Mouse (Mus musculus): ENCODE measurements around the gene B4galt2. TPM values are rescaled to one million over a fixed set of nuclear protein-coding genes. Genes with fewer than 3 reads are reported as not detected.

B4galt2 gene
- total and polyA plus RNA-seq, 2 experiments from 2014 or later: 77.0 to 304 TPM

DNA sequence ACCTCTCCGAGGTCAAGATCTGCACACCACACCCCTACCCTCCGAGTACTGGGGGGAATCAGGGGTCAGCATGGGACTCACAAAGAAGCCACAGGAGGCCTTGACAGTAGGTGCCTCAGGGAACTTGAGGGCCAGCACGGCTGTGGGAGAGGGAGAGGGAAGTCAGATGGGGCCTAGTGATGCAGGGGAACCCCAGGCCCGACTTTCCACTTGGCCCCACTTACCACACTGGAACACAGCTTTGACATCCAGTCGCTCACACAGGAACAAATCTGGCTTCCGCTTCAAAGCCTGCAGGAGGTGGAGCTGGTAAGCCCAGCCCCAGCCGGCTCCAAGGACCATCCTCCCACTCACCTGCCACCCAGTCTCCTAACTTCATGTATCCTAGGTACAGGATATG is 12.1 kb upstream of the B4galt2 start:
- DNase-seq (ENCODE audit: low spot score) (no peak), ATAC-seq (no peak)
- no peak overlapping the region; the same call in 1 of the 2 replicates for H3K27ac ChIP-seq
- H3K36me3 ChIP-seq (ENCODE audit: insufficient read depth, low read length): peaks cover 46% of the 10 kb centered on the region
- H3K4me2 ChIP-seq (ENCODE audit: low read depth, low read length): no peak overlapping the region
- H3K9me3 ChIP-seq (ENCODE audit: low read length): no peaks in the 10 kb centered on the region
- H3K9ac ChIP-seq (replicated peaks; ENCODE audit: low read length): no peak overlapping the region
- H3K4me3 ChIP-seq (ENCODE audit: low read length): no peak overlapping the region
- H3K4me1 ChIP-seq (ENCODE audit: insufficient read depth, low read length): 0 out of 2 replicates have a peak, but pooled peaks cover 5% of the 10 kb centered on the region
- 79% methylated on average over 7 of the region's 7 CpGs for WGBS
- TF ChIP-seq CTCF (IDR thresholded peaks at IDR 0.05; ENCODE audit: low read depth): no peak
- no peaks in the 10 kb centered on the region for H3K27me3 ChIP-seq (ENCODE audit: insufficient read depth, low read length)

DNA sequence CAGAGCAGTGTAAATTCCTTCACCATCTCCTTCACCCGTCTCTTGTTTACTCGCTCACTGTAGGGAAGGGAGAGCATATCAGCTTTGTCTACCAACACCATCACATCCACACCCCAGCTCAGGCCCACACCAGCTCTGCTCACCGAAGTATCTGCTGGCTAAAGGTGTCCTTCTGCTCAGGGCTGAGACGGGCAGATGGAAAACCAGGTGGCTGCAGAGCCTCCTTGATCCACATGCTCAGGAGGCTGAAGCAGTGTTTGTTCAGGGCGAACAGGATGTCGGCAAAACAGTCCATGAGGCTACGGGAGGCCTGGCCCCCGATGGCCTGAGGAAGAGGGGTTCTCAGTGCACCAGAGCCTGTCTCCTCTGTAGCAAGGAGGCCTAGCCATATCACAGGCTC is 11.3 kb upstream of the B4galt2 start:
- H3K4me1 ChIP-seq (ENCODE audit: insufficient read depth, low read length): 0 out of 2 replicates have a peak, but pooled peaks cover 5% of the 10 kb centered on the region
- 90% methylated on average over 8 of the region's 8 CpGs for WGBS
- no peaks in the 10 kb centered on the region for H3K9me3 ChIP-seq (ENCODE audit: low read length)
- H3K9ac ChIP-seq (replicated peaks; ENCODE audit: low read length): no peak overlapping the region
- DNase-seq (ENCODE audit: low spot score): no peak
- peaks cover 45% of the 10 kb centered on the region for H3K36me3 ChIP-seq (ENCODE audit: insufficient read depth, low read length)
- no peak overlapping the region for H3K27ac ChIP-seq
- no peaks in the 10 kb centered on the region for H3K27me3 ChIP-seq (ENCODE audit: insufficient read depth, low read length)
- H3K4me3 ChIP-seq (ENCODE audit: low read length): no peak overlapping the region
- ATAC-seq: no peak
- no peak overlapping the region for H3K4me2 ChIP-seq (ENCODE audit: low read depth, low read length)
- no peak for TF ChIP-seq CTCF (IDR thresholded peaks at IDR 0.05; ENCODE audit: low read depth)

DNA sequence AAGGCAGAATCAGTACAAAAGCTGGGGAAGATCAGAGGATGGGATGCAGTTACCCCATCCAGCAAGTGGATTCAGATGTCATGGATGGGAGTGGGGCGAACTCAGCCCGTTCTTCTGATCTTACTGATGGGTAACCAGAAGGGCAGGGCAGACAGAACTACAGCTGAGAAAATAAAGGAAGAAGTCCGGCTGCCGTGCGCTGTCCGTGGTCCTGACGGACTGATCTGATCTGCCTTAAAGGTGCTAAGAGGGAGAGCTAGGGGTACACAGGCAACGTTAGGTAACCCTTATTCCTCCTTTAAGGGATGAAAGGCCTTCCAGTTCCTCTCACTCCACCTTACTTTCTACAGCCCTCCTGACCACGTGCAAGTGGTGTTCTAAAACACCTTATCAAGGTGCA is 10.1 kb upstream of the B4galt2 start:
- no peak overlapping the region for H3K27ac ChIP-seq
- no peak for DNase-seq (ENCODE audit: low spot score)
- 32% methylated on average over 9 of the region's 9 CpGs for WGBS
- TF ChIP-seq CTCF (IDR thresholded peaks at IDR 0.05; ENCODE audit: low read depth): no peak
- H3K36me3 ChIP-seq (ENCODE audit: insufficient read depth, low read length): peaks cover 43% of the 10 kb centered on the region
- no peak overlapping the region for H3K4me2 ChIP-seq (ENCODE audit: low read depth, low read length)
- H3K9ac ChIP-seq (replicated peaks; ENCODE audit: low read length): no peak overlapping the region
- no peak overlapping the region for H3K4me3 ChIP-seq (ENCODE audit: low read length)
- ATAC-seq: no peak
- H3K9me3 ChIP-seq (ENCODE audit: low read length): no peaks in the 10 kb centered on the region
- H3K27me3 ChIP-seq (ENCODE audit: insufficient read depth, low read length): no peaks in the 10 kb centered on the region
- H3K4me1 ChIP-seq (ENCODE audit: insufficient read depth, low read length): 0 out of 2 replicates have a peak, but pooled peaks cover 5% of the 10 kb centered on the region

DNA sequence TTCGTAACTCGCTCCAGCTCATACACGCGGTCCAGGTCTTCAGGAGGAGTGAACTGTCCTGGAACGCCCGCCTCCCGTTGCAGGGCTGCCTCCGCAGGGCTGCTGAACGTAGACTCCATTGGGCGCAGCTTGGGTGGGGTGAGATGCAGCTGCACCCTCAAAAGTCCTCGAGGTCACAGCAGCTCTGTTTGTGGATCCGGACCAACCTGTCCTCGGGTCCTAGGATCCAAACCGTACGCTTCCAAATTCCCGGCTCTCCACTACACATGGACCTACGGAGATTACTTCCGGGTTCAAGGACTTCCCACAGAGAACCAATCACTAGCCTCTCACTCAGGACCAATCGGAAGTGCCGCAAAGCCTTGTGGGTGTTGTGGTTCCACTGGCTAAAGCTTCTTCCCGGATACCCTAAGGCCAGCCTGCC is 8.5 kb upstream of the B4galt2 start, which contains the start of gene Dph2:
Dph2 (minus strand) TSS at position 295 of the 424 bp plus-strand sequence.
- ATAC-seq: peak; percentile 90
- TF ChIP-seq CTCF (IDR thresholded peaks at IDR 0.05; ENCODE audit: low read depth): no peak
- Histone ChIP-seq H3K4me3 (ENCODE audit: low read length) (peak within 1 kb of the TSS; percentile 68), H3K4me1 (ENCODE audit: insufficient read depth, low read length) (0 out of 2 replicates have a peak, but pooled peaks cover 5% of the 10 kb centered on the region), H3K27me3 (ENCODE audit: insufficient read depth, low read length) (no peaks in the 10 kb centered on the region), H3K36me3 (ENCODE audit: insufficient read depth, low read length) (peaks cover 30% of the 10 kb centered on the region), H3K27ac (no peak within 1 kb of the TSS), H3K4me2 (ENCODE audit: low read depth, low read length) (peak within 1 kb of the TSS; percentile 97), H3K9ac (replicated peaks; ENCODE audit: low read length) (peak within 1 kb of the TSS; percentile 57), H3K9me3 (ENCODE audit: low read length) (no peaks in the 10 kb centered on the region)
- DNase-seq (ENCODE audit: low spot score): peak; percentile 95
- 1% methylated on average over 21 of the region's 21 CpGs for WGBS

DNA sequence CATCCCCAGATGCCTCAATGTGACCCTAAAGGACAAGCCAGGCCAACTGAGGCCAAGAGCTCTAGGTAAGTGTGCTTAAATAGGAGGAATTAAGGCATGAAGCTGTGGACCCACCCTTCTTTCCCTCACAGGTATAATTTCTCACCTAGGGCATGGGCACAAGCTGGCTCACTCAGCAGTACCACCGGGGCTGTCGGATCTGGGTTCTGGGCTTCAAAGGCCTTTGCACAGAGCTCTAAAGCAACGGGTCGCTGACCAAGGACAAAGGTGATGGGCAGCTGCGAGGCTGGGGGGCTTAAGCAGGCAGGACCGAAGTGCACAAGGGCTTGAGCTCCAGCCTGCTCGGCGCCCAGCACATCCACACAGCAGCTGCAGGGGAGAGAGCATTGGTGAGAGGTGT is 7.5 kb upstream of the B4galt2 start:
- ATAC-seq (no peak), DNase-seq (ENCODE audit: low spot score) (no peak)
- H3K4me1 ChIP-seq (ENCODE audit: insufficient read depth, low read length): peaks cover 11% of the 10 kb centered on the region; the same call in 1 of the 2 replicates
- no peak overlapping the region for H3K27ac ChIP-seq
- H3K36me3 ChIP-seq (ENCODE audit: insufficient read depth, low read length): peaks cover 30% of the 10 kb centered on the region
- H3K4me2 ChIP-seq (ENCODE audit: low read depth, low read length): peak overlapping the region; percentile 97
- H3K9me3 ChIP-seq (ENCODE audit: low read length): no peaks in the 10 kb centered on the region
- 62% methylated on average over 8 of the region's 8 CpGs for WGBS
- no peak overlapping the region for H3K4me3 ChIP-seq (ENCODE audit: low read length)
- 0 out of 2 replicates have a peak overlapping the region, but pooled peaks have one; percentile 57 for H3K9ac ChIP-seq (replicated peaks; ENCODE audit: low read length)
- TF ChIP-seq CTCF (IDR thresholded peaks at IDR 0.05; ENCODE audit: low read depth): no peak
- no peaks in the 10 kb centered on the region for H3K27me3 ChIP-seq (ENCODE audit: insufficient read depth, low read length)

DNA sequence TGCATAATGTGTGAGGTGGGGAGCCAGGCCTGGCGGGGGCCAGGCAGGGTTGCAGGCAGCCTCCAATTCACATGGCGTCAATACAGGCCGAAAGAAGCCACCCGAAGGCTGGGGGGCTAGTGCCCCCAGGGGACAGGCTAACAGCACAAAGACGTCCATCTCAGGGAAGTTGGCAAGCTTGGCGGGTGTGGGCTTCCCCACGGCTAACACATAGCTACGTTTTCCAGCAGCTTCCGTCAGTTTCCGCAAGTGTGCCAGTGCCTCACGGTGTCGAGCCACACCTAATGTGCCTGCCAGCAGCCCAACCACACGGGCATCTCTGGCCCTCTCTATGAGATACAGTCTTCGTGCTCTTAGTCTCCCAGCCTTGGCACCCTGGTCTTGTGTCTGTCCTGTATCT is 6.7 kb upstream of the B4galt2 start:
- H3K36me3 ChIP-seq (ENCODE audit: insufficient read depth, low read length): peaks cover 29% of the 10 kb centered on the region
- no peak for TF ChIP-seq CTCF (IDR thresholded peaks at IDR 0.05; ENCODE audit: low read depth)
- ATAC-seq (no peak), DNase-seq (ENCODE audit: low spot score) (no peak)
- WGBS: 90% methylated on average over 14 of the region's 14 CpGs
- no peak overlapping the region for H3K4me2 ChIP-seq (ENCODE audit: low read depth, low read length)
- no peak overlapping the region for H3K9ac ChIP-seq (replicated peaks; ENCODE audit: low read length)
- H3K9me3 ChIP-seq (ENCODE audit: low read length): no peaks in the 10 kb centered on the region
- H3K4me1 ChIP-seq (ENCODE audit: insufficient read depth, low read length): peaks cover 11% of the 10 kb centered on the region; the same call in 1 of the 2 replicates
- no peak overlapping the region for H3K4me3 ChIP-seq (ENCODE audit: low read length)
- H3K27me3 ChIP-seq (ENCODE audit: insufficient read depth, low read length): no peaks in the 10 kb centered on the region
- no peak overlapping the region for H3K27ac ChIP-seq

DNA sequence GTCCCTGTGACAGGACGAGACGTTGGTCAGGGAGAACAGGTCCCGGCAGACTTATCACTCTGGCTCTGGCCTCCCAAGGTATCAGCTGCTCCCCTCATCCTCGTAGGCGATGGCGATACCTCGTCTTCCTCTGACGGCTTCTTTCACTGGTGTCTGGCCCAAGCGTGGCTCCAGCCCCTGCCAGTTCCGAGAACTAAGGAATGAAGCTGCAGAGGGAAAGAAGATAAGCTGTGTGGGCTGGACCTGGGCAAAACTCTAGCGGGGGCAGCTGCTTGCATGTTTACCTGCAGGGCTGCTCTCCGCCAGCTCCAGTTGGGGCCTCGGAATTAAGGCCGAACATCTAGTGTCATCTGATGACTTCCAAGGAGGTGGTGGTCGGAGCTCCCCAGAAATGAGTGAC is 6.2 kb upstream of the B4galt2 start:
- WGBS: 92% methylated on average over 15 of the region's 15 CpGs
- Histone ChIP-seq H3K9me3 (ENCODE audit: low read length) (no peaks in the 10 kb centered on the region), H3K4me1 (ENCODE audit: insufficient read depth, low read length) (peaks cover 11% of the 10 kb centered on the region; the same call in 1 of the 2 replicates), H3K27ac (no peak overlapping the region), H3K4me3 (ENCODE audit: low read length) (no peak overlapping the region), H3K36me3 (ENCODE audit: insufficient read depth, low read length) (peaks cover 28% of the 10 kb centered on the region), H3K4me2 (ENCODE audit: low read depth, low read length) (no peak overlapping the region), H3K9ac (replicated peaks; ENCODE audit: low read length) (no peak overlapping the region), H3K27me3 (ENCODE audit: insufficient read depth, low read length) (no peaks in the 10 kb centered on the region)
- no peak for TF ChIP-seq CTCF (IDR thresholded peaks at IDR 0.05; ENCODE audit: low read depth)
- no peak for ATAC-seq
- DNase-seq (ENCODE audit: low spot score): no peak

Data from hindbrain, postnatal 0 days (tissue).